Mouse (Mus musculus): Measurements from ENCODE around the gene Nupl2.

- no peak for TF ChIP-seq EP300 (IDR thresholded peaks at IDR 0.05; ENCODE audit: insufficient read depth, low read depth, low read length)
- no peak for TF ChIP-seq POLR2A (IDR thresholded peaks at IDR 0.05; ENCODE audit: insufficient read depth, low read length)
- TF ChIP-seq CTCF (IDR thresholded peaks at IDR 0.05; ENCODE audit: low read depth, low read length) = peak; percentile 53
These were observed 2.5 kb downstream of the Nupl2 start for GRCm38 (mm10) chr5:24167263-24167662.
